Mouse (Mus musculus): ENCODE data around the gene Gm8180. TPM values are rescaled to one million over a fixed set of nuclear protein-coding genes. Genes with fewer than 3 reads are reported as not detected.

Gene Gm8180
- polyA plus RNA-seq, 1 experiment from 2014 or later, result not detected

Other genes starting within 250 kb of the Gm8180 start
- not detected in 2 replicates for gene Gm5799, start 241.2 kb downstream of the Gm8180 start, polyA plus RNA-seq (2016; fragmentation: Nextera tagmentation; extraction: Ambion mirVana)
- gene Gm17654, start 205.6 kb downstream of the Gm8180 start, polyA plus RNA-seq (2016; fragmentation: Nextera tagmentation; extraction: Ambion mirVana), result not detected in 2 replicates
- gene Gm10375, start 176.7 kb downstream of the Gm8180 start, polyA plus RNA-seq (2016; fragmentation: Nextera tagmentation; extraction: Ambion mirVana), result not detected in 2 replicates
- gene Gm8165, start 107.5 kb downstream of the Gm8180 start, polyA plus RNA-seq (2016; fragmentation: Nextera tagmentation; extraction: Ambion mirVana), result not detected in 2 replicates
- 0.98 and 1.2 TPM in 2 replicates for gene Gm7324, start 86.9 kb downstream of the Gm8180 start, polyA plus RNA-seq (2016; fragmentation: Nextera tagmentation; extraction: Ambion mirVana)
- gene Gm16506, start 57.3 kb downstream of the Gm8180 start, polyA plus RNA-seq (2016; fragmentation: Nextera tagmentation; extraction: Ambion mirVana), result not detected in 2 replicates
- not detected in 2 replicates for gene Gm6526, start 36.9 kb downstream of the Gm8180 start, polyA plus RNA-seq (2016; fragmentation: Nextera tagmentation; extraction: Ambion mirVana)
- gene Ear1, start 90.8 kb upstream of the Gm8180 start, polyA plus RNA-seq (2016; fragmentation: Nextera tagmentation; extraction: Ambion mirVana), result not detected in 2 replicates
- not detected in 2 replicates for gene Ear10, start 138.8 kb upstream of the Gm8180 start, polyA plus RNA-seq (2016; fragmentation: Nextera tagmentation; extraction: Ambion mirVana)
- 2.8 and 5.9 TPM in 2 replicates for gene Gm8113, start 140.6 kb upstream of the Gm8180 start, polyA plus RNA-seq (2016; fragmentation: Nextera tagmentation; extraction: Ambion mirVana)
- not detected in 2 replicates for gene Ang5, start 172.3 kb upstream of the Gm8180 start, polyA plus RNA-seq (2016; fragmentation: Nextera tagmentation; extraction: Ambion mirVana)
- gene Ang6, start 217.5 kb upstream of the Gm8180 start, polyA plus RNA-seq (2016; fragmentation: Nextera tagmentation; extraction: Ambion mirVana), result not detected in 2 replicates